Mouse (Mus musculus) lung, postnatal 0 days (tissue): ENCODE measurements around the gene Dtx3. TPM values are rescaled to one million over a fixed set of nuclear protein-coding genes. Genes with fewer than 3 reads are reported as not detected.

Experiments
- ATAC-seq: fragments of 200-750 bp; cut with Nextera tagmentation; 2 replicates; pipeline ENCODE4 v1.8.0; 2017; ENCODE audit warnings: moderate library complexity
- DNase-seq: peaks from one replicate; pipeline ENCODE4 v3.0.0-alpha.2; 2016; ENCODE audit warnings: low spot score
- H3K27ac ChIP-seq: fragments of 300-500 bp; sonication (generic); 2 replicates; pipeline ENCODE4 v1.5.1; 2014; ENCODE audit warnings: antibody characterized with exemption, mild to moderate bottlenecking, low read length, mixed read lengths
- H3K27me3 ChIP-seq: fragments of 300-500 bp; sonication (generic); replicated peaks from 2 replicates; pipeline ENCODE4 v1.6.1; 2014; ENCODE audit warnings: low read length, mixed read lengths; ENCODE audit not compliant: insufficient read depth
- H3K36me3 ChIP-seq: fragments of 300-500 bp; sonication (generic); 2 replicates; pipeline ENCODE4 v1.6.1; 2014; ENCODE audit warnings: low read length, mixed read lengths; ENCODE audit not compliant: insufficient read depth
- H3K4me1 ChIP-seq: fragments of 300-500 bp; sonication (generic); 2 replicates; pipeline ENCODE4 v1.6.1; 2014; ENCODE audit warnings: antibody characterized with exemption, low read depth, low read length, mixed read lengths; ENCODE audit not compliant: insufficient read depth
- H3K4me2 ChIP-seq: fragments of 300-500 bp; sonication (generic); replicated peaks from 2 replicates; pipeline ENCODE4 v1.6.1; 2014; ENCODE audit warnings: low read depth, mild to moderate bottlenecking, low read length, moderate library complexity, mixed read lengths
- H3K4me3 ChIP-seq: fragments of 300-500 bp; sonication (generic); 2 replicates; pipeline ENCODE4 v1.5.1; 2014; ENCODE audit warnings: low read depth, low read length
- H3K9ac ChIP-seq: fragments of 300-500 bp; sonication (generic); replicated peaks from 2 replicates; pipeline ENCODE4 v1.6.1; 2014; ENCODE audit warnings: low read depth, mild to moderate bottlenecking
- H3K9me3 ChIP-seq: fragments of 300-500 bp; sonication (generic); 2 replicates; pipeline ENCODE4 v1.6.1; 2016; ENCODE audit warnings: low read length, mixed read lengths
- CTCF ChIP-seq: IDR thresholded peaks from 2 replicates; pipeline ENCODE4 v1.5.1; 2016; ENCODE audit warnings: antibody characterized with exemption, mild to moderate bottlenecking
- EP300 ChIP-seq: IDR thresholded peaks from 2 replicates; pipeline ENCODE4 v1.6.1; 2016; ENCODE audit warnings: antibody characterized with exemption, mild to moderate bottlenecking, control low read depth
- WGBS: fragments of 180-500 bp; shearing (Covaris S2); extraction: QIAGEN DNeasy Blood & Tissue Kit; methylation state at CpG from one replicate; pipeline ENCODE4 v1.1.7; 2014; 5-methylcytosine and 5-hydroxymethylcytosine counted together
- polyA plus RNA-seq: library from polyadenylated mRNA; unstranded; fragments of >200 nt; fragmentation: Nextera tagmentation; extraction: Ambion mirVana; gene quantifications from 2 replicates; pipeline ENCODE4 v1.2.1, GENCODE M21; 2015

Gene Dtx3
- polyA plus RNA-seq, 1 experiment from 2014 or later: 47.5 TPM

DNA sequence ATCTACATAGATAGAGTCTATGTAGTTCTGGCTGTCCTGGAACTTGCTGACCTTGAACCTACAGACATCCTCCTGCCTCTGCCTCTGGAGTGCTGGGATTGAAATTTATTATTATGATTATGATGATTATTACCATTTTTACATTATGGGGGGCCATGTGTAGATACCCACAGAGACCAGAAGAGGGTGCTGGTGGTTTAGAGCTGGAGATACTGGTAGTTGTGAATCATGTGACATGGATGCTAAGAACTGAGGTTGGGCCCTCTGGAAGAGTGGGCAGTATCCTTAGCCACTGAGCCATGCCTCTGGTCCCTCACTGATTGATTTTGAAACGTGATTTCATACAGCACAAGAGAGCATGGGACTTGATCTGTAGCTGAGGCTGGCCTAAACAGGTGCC is 9.1 kb downstream of the Dtx3 start:
- 69% methylated on average over 1 of the region's 1 CpGs for WGBS
- Histone ChIP-seq H3K9ac (no peak overlapping the region), H3K36me3 (no peaks in the 10 kb centered on the region), H3K4me1 (peaks cover 15% of the 10 kb centered on the region; the same call in 1 of the 2 replicates), H3K9me3 (no peaks in the 10 kb centered on the region), H3K4me3 (no peak overlapping the region), H3K27ac (no peak overlapping the region), H3K27me3 (peaks cover 8% of the 10 kb centered on the region), H3K4me2 (no peak overlapping the region)
- no peak for ATAC-seq
- DNase-seq: no peak
- peak; percentile 60 for TF ChIP-seq CTCF
- no peak for TF ChIP-seq EP300

DNA sequence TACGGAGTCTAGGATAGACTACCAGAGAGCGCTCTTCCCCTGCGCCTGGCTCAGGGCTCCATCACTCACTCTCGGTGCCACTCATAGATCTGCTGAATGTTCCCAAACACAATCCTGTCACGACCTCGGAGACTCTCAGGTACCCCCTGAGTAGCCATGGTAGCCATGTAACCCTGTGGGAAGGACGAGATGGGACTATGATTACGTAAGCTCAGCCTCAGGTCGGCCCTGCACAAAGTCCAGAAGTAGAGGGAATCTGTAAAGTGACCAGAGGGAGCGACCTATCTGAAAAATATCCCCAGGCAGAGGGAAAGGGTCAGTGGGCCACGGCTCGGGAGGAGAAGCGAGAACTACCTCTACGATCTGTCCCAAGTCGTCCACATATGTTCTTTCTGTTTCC is 10.0 kb downstream of the Dtx3 start:
- peaks cover 17% of the 10 kb centered on the region for H3K27me3 ChIP-seq
- H3K4me1 ChIP-seq: peaks cover 15% of the 10 kb centered on the region; the same call in 1 of the 2 replicates
- 84% methylated on average over 15 of the region's 15 CpGs for WGBS
- no peaks in the 10 kb centered on the region for H3K9me3 ChIP-seq
- H3K9ac ChIP-seq: no peak overlapping the region
- no peak overlapping the region for H3K27ac ChIP-seq
- no peak overlapping the region for H3K4me2 ChIP-seq
- ATAC-seq (no peak), DNase-seq (no peak)
- H3K36me3 ChIP-seq: no peaks in the 10 kb centered on the region
- H3K4me3 ChIP-seq: no peak overlapping the region
- TF ChIP-seq CTCF: no peak
- no peak for TF ChIP-seq EP300

DNA sequence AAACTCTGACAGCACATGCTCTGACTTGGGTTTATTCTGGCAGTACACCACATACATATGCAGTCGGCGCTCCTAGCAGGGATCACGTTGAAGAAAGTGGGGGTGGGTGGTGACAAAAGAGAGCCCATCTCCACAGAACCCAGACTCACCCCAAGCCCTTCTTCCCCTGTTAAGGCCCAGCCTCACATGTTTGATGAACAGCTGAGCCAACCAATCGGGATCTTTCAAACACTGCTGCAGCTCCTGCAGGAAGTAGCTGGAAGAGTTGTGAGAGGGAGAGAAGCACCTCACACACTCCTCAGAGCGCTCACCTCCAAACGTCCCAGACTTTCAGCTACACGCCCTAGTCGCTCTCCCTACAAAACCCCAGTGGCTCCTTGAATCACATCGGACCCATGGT is 10.4 kb downstream of the Dtx3 start:
- Histone ChIP-seq H3K27ac (no peak overlapping the region), H3K4me3 (no peak overlapping the region), H3K36me3 (no peaks in the 10 kb centered on the region), H3K27me3 (peaks cover 21% of the 10 kb centered on the region), H3K9me3 (no peaks in the 10 kb centered on the region), H3K4me2 (no peak overlapping the region), H3K4me1 (peaks cover 17% of the 10 kb centered on the region), H3K9ac (no peak overlapping the region)
- no peak for ATAC-seq
- TF ChIP-seq CTCF (no peak), EP300 (no peak)
- no peak for DNase-seq
- 70% methylated on average over 9 of the region's 9 CpGs for WGBS

DNA sequence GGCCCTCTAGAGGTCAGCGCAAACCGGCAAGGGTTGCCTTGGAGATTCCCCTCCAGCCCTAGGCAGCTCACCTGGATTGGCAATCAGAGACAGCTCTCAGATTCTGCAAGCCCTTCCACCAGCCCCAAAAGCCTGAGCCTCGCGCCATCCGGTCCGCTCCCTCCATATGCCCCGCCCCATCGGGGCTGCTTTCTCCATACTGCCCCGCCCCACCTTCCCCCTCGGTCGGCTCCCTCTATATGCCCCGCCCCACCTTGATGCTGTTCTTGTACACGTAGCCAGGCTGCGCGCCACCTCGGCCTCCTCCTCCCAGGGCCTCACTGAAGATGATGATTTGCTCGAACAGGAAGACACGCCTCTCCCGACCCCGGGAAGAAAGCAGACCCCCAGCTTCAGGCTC is 11.8 kb downstream of the Dtx3 start:
- ATAC-seq (0 out of 2 replicates have a peak, but pooled peaks have one; percentile 26), DNase-seq (no peak)
- H3K27me3 ChIP-seq: peaks cover 34% of the 10 kb centered on the region
- H3K27ac ChIP-seq: no peak overlapping the region
- no peaks in the 10 kb centered on the region for H3K9me3 ChIP-seq
- H3K9ac ChIP-seq: no peak overlapping the region
- H3K4me2 ChIP-seq: peak overlapping the region; percentile 8; the same call in 1 of the 2 replicates
- H3K4me1 ChIP-seq: peaks cover 6% of the 10 kb centered on the region
- no peak overlapping the region for H3K4me3 ChIP-seq
- WGBS: 23% methylated on average over 20 of the region's 20 CpGs
- no peaks in the 10 kb centered on the region for H3K36me3 ChIP-seq
- TF ChIP-seq EP300: no peak
- no peak for TF ChIP-seq CTCF

DNA sequence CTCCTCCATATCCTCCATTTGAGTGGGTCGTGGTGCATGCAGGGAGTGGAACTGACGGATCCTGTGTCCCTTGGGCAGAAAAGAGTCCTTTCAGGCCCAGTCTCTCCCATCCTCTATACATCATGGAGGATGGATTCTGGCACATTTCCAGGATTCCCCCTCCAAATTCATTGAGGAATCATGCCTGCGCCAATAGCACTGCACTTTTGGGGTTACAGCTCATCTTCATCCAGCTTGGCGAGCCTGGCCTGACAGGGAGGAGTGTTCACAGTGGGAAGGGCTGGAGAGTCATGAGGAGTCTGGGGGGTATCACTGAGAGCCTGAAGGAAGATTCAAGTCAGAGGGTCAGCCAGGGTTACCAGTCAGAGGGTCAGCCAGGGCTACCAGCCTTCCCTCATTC is 12.9 kb downstream of the Dtx3 start:
- H3K4me3 ChIP-seq: no peak overlapping the region
- TF ChIP-seq EP300 (no peak), CTCF (no peak)
- H3K9ac ChIP-seq: no peak overlapping the region
- H3K27ac ChIP-seq: no peak overlapping the region
- peaks cover 4% of the 10 kb centered on the region for H3K4me1 ChIP-seq
- DNase-seq (no peak), ATAC-seq (no peak)
- peaks cover 40% of the 10 kb centered on the region for H3K27me3 ChIP-seq
- no peaks in the 10 kb centered on the region for H3K36me3 ChIP-seq
- no peak overlapping the region for H3K4me2 ChIP-seq
- 84% methylated on average over 4 of the region's 4 CpGs for WGBS
- H3K9me3 ChIP-seq: no peaks in the 10 kb centered on the region

DNA sequence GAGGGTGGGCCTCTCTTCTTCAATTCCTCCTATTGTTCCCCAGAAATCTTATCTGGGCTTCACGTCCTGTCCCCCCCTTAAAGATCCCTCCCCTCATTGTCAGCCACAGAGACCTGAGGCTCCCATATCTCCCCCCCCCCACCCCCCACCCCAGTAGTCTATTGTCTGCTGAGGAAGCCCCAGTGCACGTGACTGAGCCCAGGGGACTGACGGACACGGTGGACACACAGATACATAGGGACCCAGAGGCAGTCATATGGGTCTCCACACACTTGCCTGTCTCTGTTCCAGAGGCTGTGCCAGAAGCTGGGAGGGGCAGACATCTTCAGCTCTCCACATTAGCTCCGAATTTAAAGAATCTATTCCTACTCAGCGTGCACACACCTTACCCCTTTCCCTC is 14.0 kb downstream of the Dtx3 start:
- peaks cover 50% of the 10 kb centered on the region for H3K27me3 ChIP-seq
- H3K9ac ChIP-seq: no peak overlapping the region
- ATAC-seq (no peak), DNase-seq (no peak)
- no peak overlapping the region for H3K27ac ChIP-seq
- H3K36me3 ChIP-seq: no peaks in the 10 kb centered on the region
- peaks cover 4% of the 10 kb centered on the region for H3K4me1 ChIP-seq
- no peak for TF ChIP-seq CTCF
- TF ChIP-seq EP300: no peak
- H3K4me2 ChIP-seq: no peak overlapping the region
- no peaks in the 10 kb centered on the region for H3K9me3 ChIP-seq
- no peak overlapping the region for H3K4me3 ChIP-seq
- WGBS: 55% methylated on average over 6 of the region's 6 CpGs

DNA sequence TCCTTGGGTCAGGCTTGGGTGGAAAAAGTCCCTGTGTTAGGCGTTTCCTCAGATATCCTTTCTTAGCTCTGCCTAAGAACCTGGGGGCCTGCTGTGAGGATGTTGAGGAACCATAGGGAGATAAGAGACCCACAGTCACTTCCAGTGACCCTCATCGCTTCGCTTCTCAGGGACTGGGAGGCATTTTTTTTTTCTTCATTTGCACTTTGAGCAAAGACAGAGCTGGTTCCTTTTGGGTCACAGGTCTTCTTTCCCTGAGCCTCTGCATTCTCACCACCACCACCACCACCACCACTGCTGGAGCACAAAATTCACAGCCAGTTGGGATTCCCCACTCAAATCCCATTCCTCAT is 14.9 kb downstream of the Dtx3 start:
- no peak for TF ChIP-seq CTCF
- no peak for TF ChIP-seq EP300
- H3K9me3 ChIP-seq: no peaks in the 10 kb centered on the region
- WGBS: 36% methylated on average over 3 of the region's 3 CpGs
- no peak overlapping the region for H3K4me2 ChIP-seq
- no peak overlapping the region for H3K4me3 ChIP-seq
- peaks cover 57% of the 10 kb centered on the region for H3K27me3 ChIP-seq
- H3K36me3 ChIP-seq: no peaks in the 10 kb centered on the region
- ATAC-seq (no peak), DNase-seq (no peak)
- H3K9ac ChIP-seq: no peak overlapping the region
- H3K4me1 ChIP-seq: peaks cover 4% of the 10 kb centered on the region
- no peak overlapping the region for H3K27ac ChIP-seq
